Mouse (Mus musculus) left cerebral cortex, postnatal 4 days (tissue): ENCODE measurements around the gene Oxa1l. TPM values are rescaled to one million over a fixed set of nuclear protein-coding genes. Genes with fewer than 3 reads are reported as not detected.

ENCODE experiments used
- DNase-seq: peaks from one replicate; pipeline ENCODE4 v3.0.0-alpha.2; 2022
- intact Hi-C: fragments of 180-260 bp; cut with DNase I; formaldehyde crosslinking; loops from one replicate; pipeline ENCODE4 v1.15.1; 2025
- total RNA-seq, 2 experiments: library from RNA; stranded (reverse); gene quantifications; 2 replicates each; pipeline ENCODE4 v1.2.3; 2021

Gene Oxa1l
- total RNA-seq, 2 experiments from 2014 or later: 56.8 to 64.1 TPM

DNA sequence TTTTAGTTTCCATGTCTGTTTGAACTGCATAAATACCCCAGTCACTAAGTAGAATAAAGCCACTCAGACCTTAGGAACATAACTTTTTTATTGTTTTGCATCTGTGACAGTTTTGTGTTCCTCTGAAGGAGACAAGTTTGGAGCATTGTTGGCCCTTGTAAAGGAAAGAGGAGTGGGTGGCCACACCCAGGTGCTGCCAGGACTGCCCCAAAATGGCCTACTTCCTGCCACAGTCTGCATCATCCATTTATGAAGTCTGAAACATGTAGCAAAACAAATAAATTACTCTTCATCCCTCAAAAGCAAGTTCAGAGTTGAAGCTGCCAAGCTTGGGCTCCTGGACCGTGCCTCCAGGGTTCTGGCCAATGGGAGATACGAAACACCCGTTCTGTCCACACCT lies 8.7 kb downstream of the Oxa1l start:
- DNase-seq: no peak
- intact Hi-C loops: loop anchor here (10.0 kb wide), 1 partner anchor 115 kb away; the partner anchor contains the start of genes Abhd4 and Dad1

GRCm38 (mm10) chr14:54370595-54370994 lies 10.0 kb downstream of the Oxa1l start:
- intact Hi-C loops: no loop called here
- DNase-seq: no peak

GRCm38 (mm10) chr14:54371460-54371859 lies 10.8 kb downstream of the Oxa1l start:
- intact Hi-C loops: no loop called here

DNA sequence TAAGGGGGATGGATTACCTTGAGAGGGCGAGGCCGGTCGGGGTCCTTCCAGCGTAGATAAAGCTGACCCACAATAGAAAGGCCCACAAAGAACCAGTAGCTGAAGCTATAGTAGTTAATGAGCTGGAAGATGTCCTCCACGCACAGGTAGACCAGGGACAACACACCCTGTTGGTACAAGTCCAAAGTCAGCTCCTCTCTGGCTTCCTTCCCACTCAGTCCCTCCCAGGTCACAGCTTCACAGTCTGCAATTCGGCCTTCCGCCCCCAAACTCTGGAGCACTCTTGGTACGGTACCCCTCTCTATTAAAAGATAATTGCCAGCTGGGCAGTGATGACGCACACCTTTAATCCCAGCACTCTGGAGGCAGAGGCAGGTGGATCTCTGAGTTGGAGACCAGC lies 12.3 kb downstream of the Oxa1l start:
- intact Hi-C loops: no loop called here
- no peak for DNase-seq

More at GRCm38 (mm10) chr14:54371460-54371859, 10.8 kb downstream of the Oxa1l start:
- no peak for DNase-seq

GRCm38 (mm10) chr14:54375916-54376315 lies 15.3 kb downstream of the Oxa1l start:
- intact Hi-C loops: no loop called here
- DNase-seq: no peak

GRCm38 (mm10) chr14:54377166-54377565 lies 16.5 kb downstream of the Oxa1l start:
- intact Hi-C loops: no loop called here
- DNase-seq: no peak

GRCm38 (mm10) chr14:54379571-54379970 lies 18.9 kb downstream of the Oxa1l start:
- DNase-seq: no peak
- intact Hi-C loops: no loop called here

- DNase-seq: no peak
- intact Hi-C loops: no loop called here
Measured at GRCm38 (mm10) chr14:54380616-54381015, 20.0 kb downstream of the Oxa1l start.

DNA sequence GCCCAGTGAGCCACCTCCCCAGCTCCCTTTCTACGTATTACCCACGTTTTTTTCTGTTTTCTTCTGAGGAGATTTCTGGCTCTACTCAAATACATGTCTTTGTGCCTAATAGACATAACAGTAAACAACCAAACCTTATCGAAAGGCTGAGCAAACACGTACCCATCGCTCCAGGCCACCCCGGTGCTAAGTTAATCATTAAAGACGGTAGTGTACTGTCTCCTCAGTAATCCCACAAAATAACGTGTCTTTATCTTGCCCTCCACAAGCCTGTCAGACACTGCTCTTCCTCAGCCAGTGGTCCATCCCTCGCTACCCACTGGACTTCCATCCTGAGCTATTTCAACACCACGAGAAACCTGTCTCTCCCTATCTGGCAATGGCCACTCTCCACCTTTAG lies 21.2 kb downstream of the Oxa1l start:
- DNase-seq: no peak
- intact Hi-C loops: no loop called here

- DNase-seq: no peak
- intact Hi-C loops: no loop called here
Measured at GRCm38 (mm10) chr14:54382641-54383040, 22.0 kb downstream of the Oxa1l start.

GRCm38 (mm10) chr14:54383355-54383771 lies 22.7 kb downstream of the Oxa1l start:
- intact Hi-C loops: no loop called here
- DNase-seq: no peak

DNA sequence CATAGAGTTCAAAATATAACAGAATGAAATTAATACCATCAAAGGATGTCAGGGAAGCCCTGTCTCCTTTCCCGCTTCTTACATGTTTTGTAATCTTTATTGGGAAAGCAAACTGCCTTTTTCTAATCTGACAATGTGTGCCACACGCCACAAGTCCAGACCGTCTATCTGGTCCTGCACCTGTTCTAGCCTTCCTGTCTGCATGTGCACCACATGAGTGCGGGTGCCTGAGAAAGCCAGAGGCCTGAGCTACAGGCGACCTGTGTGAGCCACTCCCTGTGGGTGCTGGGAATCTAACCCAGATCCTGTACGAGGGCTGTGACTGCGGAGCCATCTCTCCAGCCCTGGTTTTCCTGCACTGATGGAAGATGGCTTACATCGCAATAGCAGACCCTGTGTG lies 23.8 kb downstream of the Oxa1l start:
- intact Hi-C loops: no loop called here
- DNase-seq: no peak

GRCm38 (mm10) chr14:54385968-54386618 lies 25.5 kb downstream of the Oxa1l start:
- intact Hi-C loops: no loop called here

GRCm38 (mm10) chr14:54387546-54387945 lies 26.9 kb downstream of the Oxa1l start:
- no peak for DNase-seq
- intact Hi-C loops: no loop called here

More at GRCm38 (mm10) chr14:54385968-54386618, 25.5 kb downstream of the Oxa1l start:
- no peak for DNase-seq

DNA sequence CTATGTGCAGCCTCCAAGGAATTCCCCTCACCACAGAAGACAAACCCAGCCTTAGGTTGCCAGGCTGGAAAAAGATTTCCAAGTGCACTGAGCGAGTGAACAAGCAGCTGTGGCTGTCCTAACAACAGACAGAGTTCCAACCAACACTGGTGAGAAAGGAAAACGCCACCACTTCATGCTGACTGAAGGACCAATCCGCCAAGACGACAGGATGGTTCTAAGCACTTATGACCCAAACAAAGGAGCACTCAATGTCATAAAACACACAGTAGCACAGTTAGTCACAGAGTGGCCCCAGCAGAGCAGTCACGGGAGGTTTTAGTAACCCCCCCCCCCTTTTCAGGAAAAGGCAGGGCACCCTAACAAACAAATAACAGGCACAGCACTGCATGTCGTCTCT lies 30.2 kb downstream of the Oxa1l start:
- intact Hi-C loops: no loop called here
- DNase-seq: no peak

DNA sequence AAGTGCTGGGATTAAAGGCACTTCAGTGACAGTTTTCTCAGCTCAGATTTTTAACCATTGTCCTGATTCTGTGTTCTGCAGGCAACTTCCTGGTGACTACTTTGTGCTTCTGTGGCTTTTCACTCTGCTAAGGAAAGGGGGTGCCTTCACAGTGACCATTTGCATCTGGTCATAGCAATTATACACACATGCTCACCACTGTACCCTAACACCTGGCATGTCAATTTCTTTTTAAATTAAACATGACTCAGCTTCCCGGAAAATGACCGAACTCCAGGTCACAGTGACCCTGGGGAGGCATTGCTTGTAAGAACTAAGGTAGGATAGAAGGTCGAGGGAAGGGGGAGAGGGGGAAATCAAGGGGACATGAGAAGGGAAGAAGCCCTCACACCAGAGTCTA lies 33.2 kb downstream of the Oxa1l start:
- DNase-seq: no peak
- intact Hi-C loops: no loop called here

DNA sequence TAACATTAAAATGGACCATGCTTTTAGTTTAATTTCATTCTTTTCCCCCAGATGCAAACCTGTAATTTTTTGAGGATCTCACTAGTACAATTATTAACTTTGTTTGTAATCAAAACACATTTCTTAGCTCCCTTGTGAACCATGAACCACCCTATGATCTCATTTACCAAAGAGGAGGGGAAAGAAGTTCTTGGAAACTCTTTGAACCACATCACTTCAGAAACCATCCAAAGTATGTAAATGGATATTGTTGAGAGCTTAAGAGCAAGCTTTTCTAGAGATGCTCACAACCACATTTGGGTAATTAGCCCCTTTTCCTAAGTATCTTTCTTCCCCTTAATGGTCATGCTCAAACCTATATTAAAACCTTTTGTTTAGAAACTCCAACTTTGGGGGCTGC lies 33.7 kb downstream of the Oxa1l start:
- intact Hi-C loops: no loop called here
- DNase-seq: no peak

DNA sequence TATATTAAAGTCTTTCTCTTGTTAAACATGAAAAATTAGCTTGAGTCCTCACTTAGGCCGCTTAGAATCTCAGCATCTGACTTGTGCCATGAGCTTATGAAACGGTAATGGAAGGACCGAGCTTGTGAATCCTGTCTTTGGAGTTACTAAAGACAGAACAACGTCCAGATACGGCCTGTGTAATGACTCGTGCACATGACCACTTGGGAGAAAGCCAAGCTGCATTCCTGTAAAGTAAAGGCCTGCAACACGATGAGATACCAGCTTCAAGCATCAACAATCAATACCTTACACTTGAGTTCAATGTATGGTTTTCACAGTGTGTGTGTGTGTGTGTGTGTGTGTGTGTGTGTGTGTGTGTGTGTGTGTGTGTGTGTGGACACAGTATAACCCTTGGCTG lies 36.1 kb downstream of the Oxa1l start:
- no peak for DNase-seq
- intact Hi-C loops: no loop called here

GRCm38 (mm10) chr14:54397872-54398527 lies 37.4 kb downstream of the Oxa1l start:
- DNase-seq: no peak
- intact Hi-C loops: no loop called here

DNA sequence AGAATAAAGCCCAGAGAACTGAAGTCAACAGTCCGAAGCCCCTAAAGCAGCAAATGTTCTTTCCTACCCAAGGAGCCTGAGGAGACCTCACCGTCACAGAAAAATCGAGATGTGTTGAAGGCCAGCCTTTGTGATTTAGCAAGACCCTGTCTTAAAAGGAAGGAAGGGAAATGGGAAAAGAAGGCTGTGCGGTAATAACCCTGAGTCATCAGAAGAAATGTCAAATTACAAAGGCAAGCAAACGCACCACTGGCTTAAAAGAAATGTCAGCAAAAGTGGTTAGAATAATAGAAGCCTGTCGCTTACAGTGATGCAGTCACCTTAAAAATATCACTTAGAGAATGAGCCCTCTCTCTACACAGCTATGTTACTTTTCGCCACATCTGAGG lies 37.9 kb downstream of the Oxa1l start:
- no peak for DNase-seq
- intact Hi-C loops: no loop called here

DNA sequence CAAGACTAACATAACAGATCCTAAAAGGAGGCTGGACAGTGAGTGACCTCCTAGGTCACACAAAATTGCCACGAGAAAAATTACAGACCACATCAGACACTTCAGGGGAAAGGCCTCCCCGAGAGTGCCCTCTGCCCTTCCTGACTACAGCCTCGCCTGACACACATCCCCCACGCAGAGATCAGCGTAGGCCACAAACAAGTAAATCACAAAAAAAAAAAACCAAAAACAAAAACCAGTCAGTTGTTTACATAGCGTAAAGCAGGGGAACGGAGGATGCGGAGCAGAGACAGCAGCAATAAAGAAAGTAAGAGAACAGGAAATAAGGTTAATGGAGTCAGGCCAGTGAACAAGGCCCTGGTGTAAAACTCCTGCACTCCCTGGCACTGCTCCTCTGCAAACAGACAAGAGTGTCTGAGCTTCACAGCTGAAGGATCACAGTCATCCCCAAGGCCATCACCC lies 38.3 kb downstream of the Oxa1l start:
- intact Hi-C loops: no loop called here
- DNase-seq: no peak

DNA sequence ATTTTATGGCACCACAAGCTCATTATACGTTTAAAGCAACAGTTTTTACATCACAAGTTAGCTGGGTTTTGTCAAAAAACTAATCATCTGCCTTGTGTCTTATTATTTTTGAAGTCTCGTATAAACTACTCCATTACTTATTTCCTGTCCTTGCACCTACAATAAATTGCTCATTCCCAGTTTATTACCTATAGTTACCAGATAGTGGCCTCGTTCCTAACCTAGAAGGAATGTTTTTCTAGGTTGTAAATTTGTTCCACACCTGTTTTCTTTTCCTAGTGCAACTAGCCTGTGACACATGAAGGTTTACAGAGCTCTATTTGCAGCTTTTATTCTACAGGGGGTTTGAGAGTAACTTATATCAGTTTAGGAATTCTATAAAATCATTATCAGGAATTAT lies 41.1 kb downstream of the Oxa1l start:
- DNase-seq: no peak
- intact Hi-C loops: no loop called here
